Mouse (Mus musculus) forebrain, embryonic 10.5 days (tissue): ENCODE data around the gene Ptprcap. TPM values are rescaled to one million over a fixed set of nuclear protein-coding genes. Genes with fewer than 3 reads are reported as not detected.

Source experiments
- DNase-seq: peaks from one replicate; pipeline ENCODE4 v3.0.0-alpha.2; 2017; ENCODE audit warnings: low spot score; ENCODE audit errors: extremely low spot score
- H3K27ac ChIP-seq: fragments of 300-500 bp; sonication (generic); 2 replicates; pipeline ENCODE4 v1.5.1; 2016; ENCODE audit warnings: mild to moderate bottlenecking
- H3K27me3 ChIP-seq: fragments of 300-500 bp; sonication (generic); 2 replicates; pipeline ENCODE4 v1.6.1; 2016; ENCODE audit warnings: mild to moderate bottlenecking; ENCODE audit not compliant: poor library complexity, severe bottlenecking
- H3K36me3 ChIP-seq: fragments of 300-500 bp; sonication (generic); replicated peaks from 2 replicates; pipeline ENCODE4 v1.6.1; 2016; ENCODE audit warnings: mild to moderate bottlenecking, moderate library complexity
- H3K4me1 ChIP-seq: fragments of 300-500 bp; sonication (generic); 2 replicates; pipeline ENCODE4 v1.6.1; 2016
- H3K4me3 ChIP-seq: fragments of 300-500 bp; sonication (generic); 2 replicates; pipeline ENCODE4 v1.5.1; 2016; ENCODE audit warnings: mild to moderate bottlenecking, moderate library complexity
- H3K9me3 ChIP-seq: fragments of 300-500 bp; sonication (generic); 2 replicates; pipeline ENCODE4 v1.6.1; 2016; ENCODE audit warnings: mild to moderate bottlenecking, moderate library complexity
- WGBS: fragments of 180-500 bp; shearing (Covaris S2); methylation state at CpG from one replicate; pipeline ENCODE4 v1.1.7; 2016; 5-methylcytosine and 5-hydroxymethylcytosine counted together
- polyA plus RNA-seq: library from polyadenylated mRNA; unstranded; fragments of >200 nt; fragmentation: Nextera tagmentation; extraction: Ambion mirVana; gene quantifications from 2 replicates; pipeline ENCODE4 v1.2.1, GENCODE M21; 2016

The Ptprcap gene
- 0.71 TPM in 1 of 2 replicates, not detected in the other for polyA plus RNA-seq

DNA sequence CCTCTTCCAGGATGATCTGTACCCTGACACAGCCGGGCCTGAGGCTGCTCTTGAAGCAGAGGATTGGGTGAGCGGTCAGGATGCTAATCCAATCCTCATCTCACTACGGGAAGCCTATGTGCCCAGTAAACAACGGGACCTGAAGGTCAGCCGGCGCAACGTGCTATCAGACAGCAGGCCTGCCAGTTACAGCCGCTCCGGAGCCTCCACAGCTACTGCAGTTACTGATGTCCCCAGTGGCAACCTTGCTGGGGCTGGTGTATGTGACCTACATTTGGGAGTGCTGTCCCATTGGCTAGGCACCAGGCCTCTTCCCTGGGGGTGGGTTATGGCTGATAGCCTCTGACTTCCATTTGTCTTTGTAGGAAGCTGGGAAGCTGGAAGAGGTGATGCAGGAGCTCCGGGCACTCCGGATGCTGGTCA is at the start of gene Ptprcap:
Gene Ptprcap, plus strand, starts transcription at position 373 of the 423 bp plus-strand sequence.
- peaks cover 76% of the 10 kb centered on the region for H3K36me3 ChIP-seq
- no peaks in the 10 kb centered on the region for H3K9me3 ChIP-seq
- peaks cover 38% of the 10 kb centered on the region for H3K4me1 ChIP-seq
- no peak within 1 kb of the TSS for H3K27ac ChIP-seq
- no peak for DNase-seq
- H3K4me3 ChIP-seq, result no peak within 1 kb of the TSS
- WGBS, result 82% methylated on average over 11 of the region's 11 CpGs
- H3K27me3 ChIP-seq, result no peaks in the 10 kb centered on the region

DNA sequence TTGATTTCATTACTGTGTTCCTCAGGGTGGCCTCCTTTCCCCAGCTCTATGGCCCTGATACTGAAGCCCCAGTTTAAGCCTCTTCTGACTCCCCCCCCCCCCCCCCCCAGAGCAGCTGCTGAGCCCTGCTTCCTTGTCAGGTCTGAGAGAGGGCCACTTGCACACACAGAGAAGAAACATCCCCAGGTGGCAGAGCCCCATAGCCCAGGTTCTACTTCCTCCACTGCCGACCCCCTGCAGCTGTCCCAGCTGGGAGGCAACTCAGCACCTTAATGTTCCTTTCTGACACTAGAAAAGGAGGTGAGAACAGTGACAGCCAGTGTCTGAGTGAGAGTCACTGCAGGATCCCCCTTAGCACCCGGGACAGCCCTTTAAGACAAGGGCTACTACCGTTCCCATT is 49.6 kb upstream of the Ptprcap start:
- Histone ChIP-seq H3K9me3 (no peaks in the 10 kb centered on the region), H3K36me3 (peaks cover 30% of the 10 kb centered on the region), H3K4me3 (no peak overlapping the region), H3K27me3 (peaks cover 47% of the 10 kb centered on the region), H3K27ac (no peak overlapping the region), H3K4me1 (peaks cover 30% of the 10 kb centered on the region)
- 91% methylated on average over 3 of the region's 3 CpGs for WGBS
- DNase-seq, result no peak

- Histone ChIP-seq H3K36me3 (peaks cover 33% of the 10 kb centered on the region), H3K27me3 (peaks cover 38% of the 10 kb centered on the region)
- WGBS, result 95% methylated on average over 16 of the region's 16 CpGs
Observed at GRCm38 (mm10) chr19:4104675-4105194, 48.7 kb upstream of the Ptprcap start.

GRCm38 (mm10) chr19:4106654-4107053 is 46.8 kb upstream of the Ptprcap start:
- peaks cover 2% of the 10 kb centered on the region for H3K4me1 ChIP-seq
- H3K9me3 ChIP-seq, result no peaks in the 10 kb centered on the region
- DNase-seq, result no peak
- no peak overlapping the region for H3K27ac ChIP-seq
- peaks cover 19% of the 10 kb centered on the region for H3K27me3 ChIP-seq
- H3K36me3 ChIP-seq, result peaks cover 42% of the 10 kb centered on the region
- no peak overlapping the region for H3K4me3 ChIP-seq
- WGBS, result 92% methylated on average over 14 of the region's 14 CpGs

More at GRCm38 (mm10) chr19:4104675-4105194, 48.7 kb upstream of the Ptprcap start:
- Histone ChIP-seq H3K9me3 (no peaks in the 10 kb centered on the region), H3K27ac (no peak overlapping the region), H3K4me3 (no peak overlapping the region), H3K4me1 (peaks cover 21% of the 10 kb centered on the region)
- no peak for DNase-seq

DNA sequence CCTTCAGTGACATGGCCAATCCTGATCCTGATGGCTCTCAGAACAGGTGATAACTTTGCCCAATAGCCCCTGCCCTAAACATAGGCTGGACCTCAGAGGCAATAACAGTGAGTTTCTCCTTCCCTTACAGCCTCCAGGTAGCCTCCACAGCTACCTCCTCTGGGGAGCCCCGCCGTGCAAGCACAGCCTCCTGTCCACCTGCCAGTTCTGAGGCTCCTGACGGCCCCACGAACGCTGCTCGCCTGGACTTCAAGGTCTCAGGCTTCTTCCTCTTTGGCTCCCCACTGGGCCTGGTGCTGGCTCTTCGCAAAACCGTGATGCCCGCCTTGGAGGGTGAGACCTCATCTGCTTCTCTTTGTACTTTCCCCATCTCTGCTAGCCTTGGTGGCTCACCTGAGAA is 44.9 kb upstream of the Ptprcap start:
- Histone ChIP-seq H3K4me3 (no peak overlapping the region), H3K27me3 (no peaks in the 10 kb centered on the region), H3K4me1 (peaks cover 3% of the 10 kb centered on the region), H3K27ac (no peak overlapping the region), H3K36me3 (peaks cover 56% of the 10 kb centered on the region), H3K9me3 (no peaks in the 10 kb centered on the region)
- WGBS, result 89% methylated on average over 9 of the region's 9 CpGs
- no peak for DNase-seq

GRCm38 (mm10) chr19:4112063-4112960 is 41.1 kb upstream of the Ptprcap start:
- H3K27me3 ChIP-seq, result no peaks in the 10 kb centered on the region
- 96% methylated on average over 26 of the region's 26 CpGs for WGBS
- H3K9me3 ChIP-seq, result no peaks in the 10 kb centered on the region
- H3K4me1 ChIP-seq, result peaks cover 4% of the 10 kb centered on the region
- H3K4me3 ChIP-seq, result no peak overlapping the region
- H3K27ac ChIP-seq, result no peak overlapping the region
- DNase-seq, result no peak
- H3K36me3 ChIP-seq, result peaks cover 74% of the 10 kb centered on the region

- H3K4me1 ChIP-seq, result peaks cover 4% of the 10 kb centered on the region
- DNase-seq, result no peak
- 84% methylated on average over 13 of the region's 13 CpGs for WGBS
- H3K36me3 ChIP-seq, result peaks cover 83% of the 10 kb centered on the region
- H3K27me3 ChIP-seq, result no peaks in the 10 kb centered on the region
- no peak overlapping the region for H3K4me3 ChIP-seq
- H3K9me3 ChIP-seq, result no peaks in the 10 kb centered on the region
- H3K27ac ChIP-seq, result no peak overlapping the region
Observed at GRCm38 (mm10) chr19:4113186-4113805, 40.1 kb upstream of the Ptprcap start.

DNA sequence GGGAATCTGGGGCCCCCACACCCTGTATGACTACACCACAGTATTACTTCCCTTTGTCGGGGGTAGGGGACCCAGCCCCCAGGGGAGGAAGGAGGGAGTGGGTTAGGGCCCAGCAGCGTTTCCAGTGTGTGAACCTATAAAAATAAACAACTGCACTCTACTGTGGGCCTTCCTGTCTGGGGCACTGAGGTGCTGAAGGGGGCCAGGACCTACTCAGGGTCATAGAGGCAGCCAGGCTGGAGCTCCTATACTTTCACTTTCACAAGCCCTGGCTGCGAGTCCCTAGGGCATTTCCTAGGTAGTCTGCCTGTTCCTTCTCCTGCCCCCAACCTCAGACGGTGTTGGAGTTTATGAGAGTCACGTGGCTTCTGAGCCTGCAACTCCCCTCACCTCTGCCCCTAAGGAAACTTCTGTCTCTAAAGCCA is 39.6 kb upstream of the Ptprcap start:
- WGBS, result 74% methylated on average over 5 of the region's 5 CpGs

GRCm38 (mm10) chr19:4114551-4114950 is 38.9 kb upstream of the Ptprcap start:
- DNase-seq, result no peak
- Histone ChIP-seq H3K27ac (no peak overlapping the region), H3K4me1 (peaks cover 4% of the 10 kb centered on the region), H3K9me3 (no peaks in the 10 kb centered on the region), H3K36me3 (peaks cover 78% of the 10 kb centered on the region), H3K4me3 (no peak overlapping the region), H3K27me3 (no peaks in the 10 kb centered on the region)
- WGBS, result 96% methylated on average over 10 of the region's 10 CpGs

More for the DNA sequence above, 39.6 kb upstream of the Ptprcap start:
- Histone ChIP-seq H3K9me3 (no peaks in the 10 kb centered on the region), H3K4me1 (peaks cover 4% of the 10 kb centered on the region), H3K27ac (no peak overlapping the region), H3K27me3 (no peaks in the 10 kb centered on the region), H3K36me3 (peaks cover 80% of the 10 kb centered on the region), H3K4me3 (no peak overlapping the region)
- no peak for DNase-seq

- H3K36me3 ChIP-seq, result peaks cover 76% of the 10 kb centered on the region
Observed at GRCm38 (mm10) chr19:4115144-4115543, 38.3 kb upstream of the Ptprcap start.

DNA sequence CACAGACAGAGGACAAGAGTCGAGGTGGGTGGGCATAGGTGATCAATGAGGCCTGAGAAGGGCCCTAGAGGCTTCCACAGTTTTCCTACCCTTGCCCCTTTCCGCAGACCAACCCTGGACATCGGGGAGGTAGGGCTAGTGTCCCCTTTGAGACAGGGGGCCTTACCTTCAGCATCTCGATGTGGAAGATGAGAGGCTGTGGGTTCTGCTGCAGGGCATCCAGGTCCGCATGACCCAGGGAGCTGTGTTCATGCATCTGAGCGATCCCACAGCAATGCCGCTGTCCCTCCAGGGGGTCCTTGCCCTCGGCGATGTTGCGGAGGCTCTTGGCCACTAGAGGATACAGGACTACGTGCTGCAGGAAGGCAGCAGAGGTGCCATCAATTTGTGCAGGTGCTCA is 37.6 kb upstream of the Ptprcap start:
- Histone ChIP-seq H3K9me3 (no peaks in the 10 kb centered on the region), H3K27ac (no peak overlapping the region), H3K4me1 (peaks cover 13% of the 10 kb centered on the region), H3K4me3 (no peak overlapping the region), H3K27me3 (peaks cover 7% of the 10 kb centered on the region; the same call in 1 of the 2 replicates), H3K36me3 (peaks cover 73% of the 10 kb centered on the region)
- WGBS, result 83% methylated on average over 11 of the region's 11 CpGs
- no peak for DNase-seq

More at GRCm38 (mm10) chr19:4115144-4115543, 38.3 kb upstream of the Ptprcap start:
- Histone ChIP-seq H3K4me3 (no peak overlapping the region), H3K27me3 (peaks cover 2% of the 10 kb centered on the region; the same call in 1 of the 2 replicates), H3K27ac (no peak overlapping the region), H3K9me3 (no peaks in the 10 kb centered on the region), H3K4me1 (peaks cover 6% of the 10 kb centered on the region)
- WGBS, result 96% methylated on average over 10 of the region's 10 CpGs
- DNase-seq, result no peak

GRCm38 (mm10) chr19:4117006-4117405 is 36.4 kb upstream of the Ptprcap start:
- Histone ChIP-seq H3K4me3 (no peak overlapping the region), H3K27me3 (peaks cover 7% of the 10 kb centered on the region; the same call in 1 of the 2 replicates), H3K36me3 (peaks cover 63% of the 10 kb centered on the region), H3K9me3 (no peaks in the 10 kb centered on the region), H3K4me1 (peaks cover 22% of the 10 kb centered on the region), H3K27ac (no peak overlapping the region)
- DNase-seq, result no peak
- WGBS, result 96% methylated on average over 7 of the region's 7 CpGs
